Mouse (Mus musculus) mature B cell (primary cell): ENCODE measurements around the gene Arid3a.

Experiments
- in situ Hi-C: fragments of 300-500 bp; cut with MboI; formaldehyde crosslinking; loops from 2 replicates; pipeline ENCODE4 v1.14.3; 2019

Gene Arid3a

DNA sequence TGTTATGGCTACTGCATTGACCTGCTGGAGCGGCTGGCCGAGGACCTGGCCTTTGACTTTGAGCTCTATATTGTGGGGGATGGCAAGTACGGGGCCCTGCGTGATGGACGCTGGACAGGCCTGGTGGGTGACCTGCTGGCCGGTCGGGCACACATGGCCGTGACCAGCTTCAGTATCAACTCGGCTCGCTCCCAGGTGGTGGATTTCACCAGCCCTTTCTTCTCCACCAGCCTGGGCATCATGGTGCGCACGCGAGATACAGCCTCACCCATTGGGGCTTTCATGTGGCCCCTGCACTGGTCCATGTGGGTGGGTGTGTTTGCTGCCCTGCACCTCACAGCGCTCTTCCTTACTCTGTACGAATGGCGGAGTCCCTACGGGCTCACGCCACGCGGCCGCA lies 47.2 kb downstream of the Arid3a start:
- in situ Hi-C loops, result no loop called here

DNA sequence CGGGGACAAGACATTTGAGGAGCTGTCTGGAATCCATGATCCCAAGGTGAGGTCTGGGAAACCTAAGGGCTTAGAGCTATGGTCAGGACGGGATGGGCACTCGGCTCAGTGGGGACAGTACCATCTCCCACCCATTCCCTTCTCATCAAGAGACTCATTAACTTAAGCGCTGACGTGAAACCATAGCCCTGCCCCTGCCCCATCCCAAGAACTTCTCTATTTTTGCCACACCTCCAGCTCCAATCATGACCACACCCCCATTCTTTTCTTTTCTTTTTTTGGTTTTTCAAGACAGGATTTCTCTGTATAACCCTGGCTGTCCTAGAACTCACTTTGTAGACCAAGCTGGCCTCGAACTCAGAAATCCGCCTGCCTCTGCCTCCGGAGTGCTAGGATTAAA lies 47.8 kb downstream of the Arid3a start:
- in situ Hi-C loops, result no loop called here

DNA sequence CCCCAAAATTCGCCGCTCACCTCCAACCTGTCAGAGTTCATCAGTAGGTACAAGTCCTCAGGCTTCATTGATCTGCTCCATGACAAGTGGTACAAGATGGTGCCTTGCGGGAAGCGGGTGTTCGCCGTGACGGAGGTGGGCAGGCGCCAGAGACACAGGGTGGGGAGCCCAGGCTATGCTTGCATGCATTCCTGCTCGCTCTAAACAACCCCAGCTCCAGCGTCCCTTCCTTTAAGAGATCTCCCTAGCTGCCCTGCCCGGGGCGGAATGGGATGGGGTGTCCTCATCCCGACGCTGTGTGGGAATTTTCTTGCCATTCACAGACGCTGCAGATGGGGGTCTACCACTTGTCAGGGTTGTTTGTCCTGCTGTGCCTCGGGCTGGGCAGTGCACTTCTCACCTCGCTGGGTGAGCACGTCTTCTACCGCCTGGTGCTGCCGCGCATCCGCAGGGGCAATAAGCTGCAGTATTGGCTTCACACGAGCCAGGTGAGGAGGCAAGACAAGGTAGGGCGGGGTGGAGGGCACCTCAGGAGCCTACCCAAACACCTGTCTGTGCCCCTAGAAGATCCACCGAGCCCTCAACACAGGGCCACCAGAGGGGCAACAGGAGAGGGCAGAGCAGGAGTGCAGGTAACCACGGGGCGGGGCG lies 49.4 kb downstream of the Arid3a start:
- in situ Hi-C loops, result no loop called here

DNA sequence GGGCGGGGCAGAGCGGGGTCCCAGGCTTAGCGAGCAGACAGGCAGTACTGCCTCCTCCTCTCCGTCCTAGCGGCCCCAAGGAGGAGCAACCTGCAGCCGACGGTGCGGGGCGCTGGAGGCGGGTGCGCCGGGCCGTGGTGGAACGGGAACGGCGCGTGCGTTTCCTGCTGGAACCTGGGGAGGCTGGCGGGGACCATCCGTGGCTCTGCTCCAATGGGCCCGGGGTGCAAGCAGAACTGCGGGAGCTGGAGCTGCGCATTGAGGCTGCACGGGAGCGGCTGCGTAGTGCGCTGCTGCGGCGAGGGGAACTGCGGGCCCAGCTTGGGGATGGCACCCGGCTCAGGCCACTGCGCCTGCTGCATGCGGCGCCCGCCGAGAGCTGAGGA lies 49.9 kb downstream of the Arid3a start:
- in situ Hi-C loops, result no loop called here

DNA sequence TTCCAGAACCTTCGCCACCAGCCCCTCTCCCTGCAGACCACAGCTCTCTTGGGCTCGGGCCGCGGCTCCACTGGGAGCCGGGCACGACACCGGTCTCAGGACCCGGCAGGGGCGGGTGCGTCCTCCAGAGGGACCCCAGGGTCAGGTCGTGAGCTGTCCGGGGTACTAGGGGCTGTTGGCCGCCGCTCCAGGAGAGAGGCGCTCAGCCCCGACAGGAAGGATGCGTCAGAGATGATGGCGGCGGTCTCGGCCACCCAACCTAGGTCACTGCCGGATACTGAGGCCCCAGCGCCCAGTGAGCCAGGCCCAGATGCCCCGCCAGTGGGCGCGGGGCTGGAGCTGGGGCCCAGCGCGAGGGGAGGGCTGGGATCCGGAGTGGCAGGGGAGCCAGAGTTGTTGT lies 50.5 kb downstream of the Arid3a start:
- in situ Hi-C loops, result no loop called here

DNA sequence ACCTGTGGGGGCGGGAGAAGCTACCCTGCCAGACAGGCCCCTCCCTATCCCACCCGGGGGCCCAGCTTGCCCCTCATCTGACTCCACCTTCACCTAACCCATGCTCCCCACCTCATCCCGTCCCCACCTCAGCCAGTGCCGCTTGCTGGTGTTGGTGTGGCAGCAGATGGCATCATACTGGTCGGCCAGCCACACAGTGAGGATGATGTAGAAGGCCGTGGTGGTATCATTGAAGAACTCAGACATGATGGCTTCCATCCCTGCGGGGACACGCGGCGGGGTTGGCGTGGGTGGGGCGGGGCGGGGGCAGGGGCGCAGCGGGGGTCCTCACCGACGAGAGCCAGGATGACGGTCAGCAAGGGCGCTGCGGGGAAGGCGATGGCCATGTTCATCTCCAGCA lies 51.2 kb downstream of the Arid3a start:
- in situ Hi-C loops, result no loop called here

DNA sequence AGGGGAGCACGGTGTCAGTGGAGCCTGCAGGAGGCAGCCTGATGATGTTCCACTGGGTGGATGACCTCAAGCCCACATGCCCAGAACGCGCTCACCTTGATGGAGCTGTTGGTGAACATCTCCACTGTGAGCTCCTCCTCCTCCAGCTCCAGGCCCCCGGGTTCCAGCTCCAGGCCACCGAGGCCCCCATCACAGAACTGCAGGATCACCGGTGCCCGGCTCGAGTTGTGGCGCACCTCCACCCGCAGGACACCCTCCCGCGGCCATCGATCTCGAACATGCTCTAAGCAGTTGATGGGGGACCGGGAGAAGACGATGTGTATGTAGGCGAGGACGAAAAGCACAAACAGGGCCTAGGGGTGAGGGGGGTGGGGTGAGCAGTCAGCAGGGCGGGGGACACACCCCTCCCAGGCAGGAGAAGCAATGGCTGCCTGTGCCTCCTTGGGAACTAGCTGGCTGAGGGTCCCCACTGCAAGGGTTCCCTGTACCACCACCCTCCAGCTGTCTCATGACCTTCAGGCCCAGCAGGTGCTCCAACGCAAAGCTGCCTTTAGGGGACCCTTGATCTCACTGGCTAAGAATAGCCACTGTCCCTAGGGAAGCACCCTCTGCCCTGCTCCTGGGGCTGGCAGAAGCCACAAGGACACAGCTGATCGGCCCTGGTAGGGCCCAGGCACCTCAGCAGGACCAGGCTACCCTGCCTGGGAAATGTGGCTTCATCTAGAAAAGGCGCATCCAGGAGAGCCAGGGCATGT lies 52.7 kb downstream of the Arid3a start:
- in situ Hi-C loops, result no loop called here

DNA sequence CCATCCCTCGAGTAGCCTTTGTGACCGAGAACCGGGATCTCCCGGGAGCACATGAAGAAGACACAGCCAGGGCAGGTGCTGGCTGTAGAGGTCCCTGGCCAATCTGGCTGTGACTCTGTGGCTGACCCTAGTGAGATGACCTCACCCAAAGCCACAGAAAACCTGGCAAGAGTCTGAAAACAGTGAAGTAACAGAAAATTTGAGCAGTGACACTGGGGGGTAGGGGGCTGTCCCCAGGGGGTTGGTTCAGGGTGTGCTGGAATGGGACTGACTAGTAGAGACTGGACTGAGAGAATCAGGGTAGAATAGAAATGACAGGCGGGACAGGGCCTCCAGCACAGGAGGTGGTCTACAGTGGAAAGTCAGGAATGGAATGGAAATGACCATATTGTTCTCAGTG lies 56.4 kb downstream of the Arid3a start:
- in situ Hi-C loops, result no loop called here

DNA sequence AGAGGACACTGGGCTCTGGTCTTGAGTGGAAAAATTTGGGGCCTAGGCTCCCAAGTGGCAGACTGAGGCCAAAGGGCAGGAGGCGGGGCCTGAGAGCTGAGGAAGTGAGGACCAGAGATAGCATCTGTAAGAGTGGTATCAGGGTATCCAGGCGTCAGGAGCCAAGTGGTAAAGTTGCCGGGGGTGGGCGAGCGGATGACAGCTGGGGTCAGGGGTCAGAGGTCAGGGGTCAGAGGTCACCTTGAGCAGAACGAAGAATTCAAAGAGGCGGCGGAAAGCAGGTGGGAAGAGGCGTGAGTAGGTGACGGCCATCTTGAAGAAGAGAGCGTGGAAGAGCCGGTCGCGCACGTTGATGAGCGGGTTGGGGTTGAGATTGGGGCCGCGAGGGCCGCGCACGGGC lies 56.8 kb downstream of the Arid3a start:
- in situ Hi-C loops, result no loop called here

DNA sequence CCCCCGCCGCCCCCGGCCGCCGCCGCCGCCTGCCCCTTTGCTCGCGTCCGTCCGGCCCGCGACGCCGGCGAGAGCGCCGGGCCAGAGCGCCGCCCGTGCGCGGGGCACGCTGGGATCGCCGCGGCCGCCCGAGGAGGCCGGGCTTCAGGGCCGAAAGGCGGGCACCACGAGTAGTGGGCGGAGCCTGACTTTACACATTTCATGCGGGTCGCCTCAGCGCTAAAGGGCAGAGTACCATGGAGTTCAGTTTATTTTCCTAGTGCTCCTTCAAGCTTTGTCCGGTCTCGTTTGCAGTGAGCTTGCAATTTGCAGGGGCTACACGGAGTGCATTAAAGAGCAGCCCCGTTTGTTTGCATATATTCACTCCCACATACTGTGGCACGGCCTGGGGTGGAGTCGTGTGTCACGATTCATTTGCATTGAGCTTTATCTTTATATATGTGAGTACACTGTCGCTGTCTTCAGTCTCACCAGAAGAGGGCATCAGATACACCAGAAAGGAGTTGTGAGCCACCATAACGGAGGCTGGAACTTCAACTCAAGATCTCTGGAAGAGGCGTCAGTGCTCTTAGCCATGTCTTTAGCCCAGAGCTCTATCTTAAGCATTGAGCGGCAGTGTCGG lies 57.5 kb downstream of the Arid3a start, which contains the start of gene Tmem259:
Gene Tmem259, minus strand, starts transcription at position 136 of the 622 bp plus-strand sequence.
- in situ Hi-C loops, result no loop called here

DNA sequence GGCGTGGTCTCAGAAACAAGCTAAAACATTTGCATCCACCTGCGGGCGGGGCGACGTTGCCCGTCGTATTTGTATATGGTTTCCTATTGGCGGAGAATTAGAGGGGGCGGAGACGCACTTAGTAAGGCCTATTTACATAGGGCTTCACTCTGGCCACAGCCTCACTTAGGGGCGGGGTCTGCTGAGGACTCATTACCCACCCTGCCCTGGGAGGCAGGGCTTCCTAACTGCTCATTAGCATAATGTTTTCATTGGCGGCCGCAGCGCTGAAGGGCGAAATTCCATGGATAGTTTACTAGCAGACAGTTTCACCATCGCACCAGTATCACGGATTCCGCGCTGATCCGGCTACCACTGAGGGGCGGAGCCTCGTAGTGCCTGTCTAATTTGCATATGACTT lies 58.0 kb downstream of the Arid3a start:
- in situ Hi-C loops, result loop anchor here (5.0 kb wide), 1 partner anchor 37 kb away; no protein-coding TSS in a partner anchor

DNA sequence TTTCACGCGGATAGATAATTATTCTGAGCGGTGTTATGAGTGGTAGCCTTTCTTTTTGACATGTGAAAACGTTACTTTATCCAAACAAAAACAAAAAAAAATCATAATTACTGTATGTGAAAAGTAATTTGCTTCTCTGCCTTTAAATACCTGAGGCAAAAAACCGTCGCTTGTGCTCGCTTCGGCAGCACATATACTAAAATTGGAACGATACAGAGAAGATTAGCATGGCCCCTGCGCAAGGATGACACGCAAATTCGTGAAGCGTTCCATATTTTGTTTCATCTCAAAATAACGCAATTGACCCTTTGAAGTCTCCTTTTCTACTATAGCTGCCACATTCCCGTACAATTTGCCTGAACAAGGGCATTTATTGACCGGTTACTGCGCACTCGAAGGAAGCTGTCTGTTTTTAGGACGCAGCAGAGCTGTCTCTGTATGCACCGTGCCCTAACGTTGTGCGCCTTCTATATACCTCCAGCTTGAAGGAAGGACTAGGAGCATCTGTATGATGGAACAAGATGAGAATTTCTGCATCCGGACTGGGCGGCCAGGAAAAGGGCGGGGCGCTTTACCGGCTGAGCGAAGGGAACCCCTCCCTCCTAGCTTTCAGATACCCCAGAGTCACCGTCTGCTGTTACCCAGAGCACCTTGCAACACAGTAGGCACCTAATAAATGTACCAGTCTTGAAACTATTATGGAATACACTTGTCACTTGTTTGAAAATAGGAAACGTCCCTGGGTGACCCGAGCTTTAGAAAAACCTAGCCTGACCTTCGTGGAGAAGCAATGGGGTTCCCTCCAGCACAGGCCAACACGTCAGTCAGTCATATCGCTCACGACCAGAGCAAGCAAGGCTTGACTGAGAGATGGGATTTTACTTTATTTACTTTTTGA lies 58.7 kb downstream of the Arid3a start:
- in situ Hi-C loops, result loop anchor here (5.0 kb wide), 1 partner anchor 37 kb away; no protein-coding TSS in a partner anchor

DNA sequence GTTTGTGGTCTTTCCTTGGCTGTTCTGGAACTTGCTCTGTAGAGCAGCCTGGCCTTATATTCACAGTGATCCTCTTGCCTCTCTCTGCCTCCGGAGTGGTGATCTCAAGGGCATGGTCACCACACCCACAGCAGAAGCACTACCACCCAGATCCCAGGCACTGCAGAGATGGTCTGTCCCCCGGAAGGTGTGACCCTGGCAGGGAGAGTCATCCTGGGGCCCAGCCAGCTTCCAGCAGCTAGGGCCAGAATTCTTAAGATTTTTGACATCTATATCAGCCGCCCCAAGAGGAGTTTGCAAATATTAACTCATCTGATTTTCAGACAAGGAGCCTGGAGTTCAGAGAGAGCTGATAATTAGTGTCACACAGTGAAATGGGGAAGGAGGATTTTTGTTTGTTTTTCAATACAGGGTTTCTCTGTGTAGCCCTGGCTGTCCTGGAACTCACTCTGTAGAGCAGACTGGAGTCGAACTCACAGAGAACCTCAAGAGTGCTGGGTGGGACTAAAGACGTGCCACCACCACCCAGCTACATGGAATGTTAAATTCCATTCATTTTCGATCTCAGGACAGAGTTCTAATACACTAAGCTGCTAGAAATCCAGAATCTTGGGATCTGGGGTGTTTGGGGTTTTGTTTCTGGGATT lies 59.5 kb downstream of the Arid3a start:
- in situ Hi-C loops, result loop anchor here (5.0 kb wide), 1 partner anchor 36 kb away; no protein-coding TSS in a partner anchor

DNA sequence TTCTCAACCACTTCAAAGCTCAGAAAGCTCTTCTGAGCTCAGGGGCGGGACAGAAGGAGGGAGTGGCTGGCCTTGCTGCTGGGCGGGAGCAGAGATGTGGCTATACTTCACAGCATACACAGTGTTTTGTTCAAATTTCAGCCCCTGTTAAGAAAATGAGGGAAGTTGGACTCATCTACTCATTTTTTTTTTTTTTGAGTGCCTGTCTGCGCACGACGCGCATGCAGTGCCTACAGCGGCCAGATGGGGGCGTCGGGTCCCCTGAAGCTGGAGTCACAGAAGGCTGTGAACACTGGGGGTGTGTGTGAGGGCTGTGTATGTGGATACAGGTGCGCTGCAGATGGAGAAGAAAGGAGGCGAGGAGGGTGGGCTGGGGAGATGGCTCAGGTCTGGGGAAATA lies 60.1 kb downstream of the Arid3a start:
- in situ Hi-C loops, result loop anchor here (5.0 kb wide), 1 partner anchor 35 kb away; no protein-coding TSS in a partner anchor

DNA sequence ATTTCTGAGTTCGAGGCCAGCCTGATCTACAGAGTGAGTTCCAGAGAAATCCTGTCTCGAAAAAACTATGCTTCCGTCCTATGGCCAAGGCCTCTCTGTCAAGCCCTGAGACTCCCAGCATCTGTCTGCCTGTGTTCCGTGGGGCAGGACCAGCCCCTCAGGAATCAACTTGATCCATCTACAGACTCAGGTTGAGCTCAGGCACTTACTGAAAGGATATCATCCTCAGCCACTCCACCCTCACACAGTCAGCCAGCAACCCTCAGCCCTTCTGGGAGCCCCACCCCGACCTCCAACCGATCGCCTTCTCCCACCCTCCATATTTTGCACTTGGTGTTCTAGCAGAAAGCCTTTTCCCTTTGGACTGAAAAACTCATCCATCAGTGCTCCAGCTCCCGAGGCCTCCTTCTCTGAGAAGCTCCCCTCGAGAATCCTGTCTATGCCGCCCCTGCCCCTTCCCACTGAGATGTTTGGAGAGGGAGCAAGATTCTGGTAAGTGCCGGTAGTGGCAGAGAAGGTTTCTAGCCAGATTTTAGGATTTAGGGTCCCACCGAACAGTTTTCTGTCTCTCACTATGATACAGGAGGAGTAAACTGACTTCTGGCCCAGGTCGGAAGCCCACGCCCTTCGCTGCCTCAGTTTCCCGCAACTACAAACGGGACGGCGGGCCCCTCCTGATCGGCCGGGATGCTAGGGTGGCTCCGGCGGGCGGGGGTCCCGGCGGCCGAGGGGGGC lies 61.1 kb downstream of the Arid3a start:
- in situ Hi-C loops, result loop anchor here (5.0 kb wide), 1 partner anchor 34 kb away; no protein-coding TSS in a partner anchor

DNA sequence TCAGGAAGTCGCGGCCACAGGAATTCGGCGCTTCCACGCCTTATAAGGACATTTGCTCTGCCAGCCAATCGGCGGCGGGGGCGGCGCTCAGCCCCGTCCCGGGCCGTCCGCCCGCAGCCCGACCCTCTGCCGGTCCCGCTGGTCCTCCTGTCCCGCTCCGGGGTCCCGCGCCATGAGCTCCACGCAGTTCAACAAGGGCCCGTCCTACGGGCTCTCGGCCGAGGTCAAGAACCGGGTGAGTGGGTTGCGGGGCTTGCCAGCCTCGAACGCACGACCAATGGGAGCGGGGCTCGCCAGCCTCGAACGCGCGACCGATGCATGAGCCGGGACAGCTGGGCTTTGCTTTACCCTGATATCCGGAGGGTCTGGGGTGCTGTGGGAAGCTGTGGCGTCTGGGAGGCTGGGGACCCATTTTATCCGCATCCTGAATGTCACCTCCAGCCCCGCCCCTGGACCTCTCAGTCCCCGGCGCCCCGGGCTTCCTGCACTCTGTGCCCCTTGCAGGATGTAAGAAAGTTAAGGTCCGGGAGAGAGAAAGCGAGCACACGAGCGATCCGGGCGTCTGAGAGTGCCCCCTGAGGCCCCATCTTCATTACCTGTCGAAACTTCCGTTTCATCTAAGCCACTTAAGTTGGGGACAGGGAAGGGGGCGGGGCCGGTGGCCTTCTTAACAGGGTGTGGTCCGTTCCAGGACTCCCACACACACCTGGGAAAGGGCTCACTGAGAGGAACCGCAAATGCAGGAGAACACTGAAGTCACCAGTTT lies 61.8 kb downstream of the Arid3a start, which contains the start of gene Cnn2:
Gene Cnn2, plus strand, starts transcription at position 79 of the 766 bp plus-strand sequence.
- in situ Hi-C loops, result loop anchor here (5.0 kb wide), 1 partner anchor 34 kb away; no protein-coding TSS in a partner anchor

DNA sequence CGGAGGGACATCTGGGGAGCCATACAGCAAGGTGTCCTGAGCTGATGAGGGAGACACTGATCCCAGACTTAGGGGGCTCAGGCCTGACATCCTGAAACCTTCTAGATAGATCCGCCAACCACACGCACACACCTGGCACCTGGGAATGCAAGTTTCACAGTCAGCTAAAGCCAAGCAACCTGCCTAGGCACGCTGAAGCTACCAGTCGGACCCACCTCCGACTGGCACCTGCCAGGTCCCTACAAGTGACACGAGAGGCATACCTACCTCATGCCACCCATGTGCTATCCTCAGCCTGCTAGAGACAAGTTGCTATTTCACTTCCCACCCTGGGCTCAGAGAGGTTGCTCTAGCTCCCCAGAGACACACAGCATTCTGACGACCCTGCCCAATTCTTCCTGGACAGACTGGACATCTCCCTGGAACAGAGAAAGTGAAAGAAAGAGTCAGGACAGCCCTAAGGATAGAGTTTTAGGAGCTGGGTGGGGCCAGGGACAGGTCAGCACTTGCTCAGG lies 62.5 kb downstream of the Arid3a start:
- in situ Hi-C loops, result loop anchor here (5.0 kb wide), 1 partner anchor 33 kb away; no protein-coding TSS in a partner anchor

DNA sequence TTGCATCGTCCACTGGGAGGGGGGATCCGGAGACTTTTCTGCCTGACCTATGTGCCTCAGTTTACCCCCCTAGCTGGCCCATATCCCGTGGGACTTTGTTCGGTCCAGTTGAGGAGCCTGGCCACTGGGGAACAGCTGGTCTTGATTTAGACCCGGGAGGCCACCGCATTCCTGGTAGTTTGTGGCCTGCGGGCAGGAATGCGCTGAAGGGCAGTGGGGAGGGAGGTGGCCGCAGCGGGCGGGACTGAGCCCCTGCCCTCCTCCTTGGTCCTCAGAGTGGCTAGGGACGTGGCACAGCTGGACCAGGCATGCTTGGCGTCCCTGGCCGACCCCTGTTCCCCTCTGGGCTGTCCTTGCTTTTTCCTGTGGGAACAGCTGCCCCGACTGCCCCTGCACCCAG lies 63.0 kb downstream of the Arid3a start:
- in situ Hi-C loops, result loop anchor here (5.0 kb wide), 1 partner anchor 32 kb away; no protein-coding TSS in a partner anchor

DNA sequence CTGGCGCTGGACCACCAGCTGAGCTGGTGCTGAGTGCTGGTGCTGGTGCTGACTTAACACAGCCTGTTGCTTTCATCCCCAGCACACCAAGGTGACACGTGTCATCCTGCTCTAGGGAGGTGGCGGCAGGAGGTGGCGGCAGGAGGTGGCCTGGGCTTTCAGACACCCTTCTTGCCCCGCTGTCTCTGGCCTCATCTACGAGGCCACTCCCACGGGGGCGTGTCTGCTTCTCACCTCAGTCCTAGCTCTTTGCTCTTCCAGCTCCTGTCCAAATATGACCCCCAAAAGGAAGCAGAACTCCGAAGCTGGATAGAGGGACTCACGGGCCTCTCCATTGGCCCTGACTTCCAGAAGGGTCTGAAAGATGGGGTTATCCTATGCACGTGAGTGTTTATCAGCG lies 64.3 kb downstream of the Arid3a start:
- in situ Hi-C loops, result no loop called here
